Mouse (Mus musculus): ENCODE results near the gene Sult1e1. TPM values are rescaled to one million over a fixed set of nuclear protein-coding genes. Genes with fewer than 3 reads are reported as not detected.

Sult1e1 gene
- total and polyA plus RNA-seq, 2 experiments from 2014 or later, result not detected

DNA sequence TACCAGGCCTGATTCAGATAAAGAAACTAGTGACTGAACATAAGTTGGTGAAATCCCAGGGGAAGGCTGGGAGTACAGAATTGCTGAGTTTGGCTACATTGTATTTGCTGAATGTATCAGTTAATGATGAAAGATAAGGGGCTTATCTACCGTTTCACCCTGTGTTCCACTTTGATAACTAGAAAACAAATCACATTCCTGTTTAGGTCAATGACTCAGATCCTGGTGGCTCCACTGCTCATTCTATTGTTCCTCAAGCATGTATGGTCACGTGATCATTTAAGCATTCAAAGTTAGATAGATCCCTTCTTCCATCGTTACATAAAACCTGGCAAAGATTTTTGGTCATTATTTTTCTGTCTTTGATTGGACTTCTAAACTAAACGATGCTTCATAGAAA, 28.9 kb downstream of the Sult1e1 start:
- WGBS, result 81% methylated on average over 4 of the region's 4 CpGs
- no peaks in the 10 kb centered on the region for H3K36me3 ChIP-seq (ENCODE audit: insufficient read depth, low read length)
- no peak overlapping the region for H3K4me3 ChIP-seq (ENCODE audit: low read length)
- H3K27me3 ChIP-seq (ENCODE audit: insufficient read depth, low read length), result no peaks in the 10 kb centered on the region
- no peaks in the 10 kb centered on the region for H3K4me1 ChIP-seq (ENCODE audit: insufficient read depth, low read length)
- H3K4me2 ChIP-seq (ENCODE audit: low read depth, low read length), result no peak overlapping the region
- no peak for DNase-seq (ENCODE audit: low spot score)
- H3K9ac ChIP-seq (replicated peaks; ENCODE audit: low read length), result no peak overlapping the region
- H3K9me3 ChIP-seq (ENCODE audit: low read length), result no peaks in the 10 kb centered on the region
- TF ChIP-seq CTCF (IDR thresholded peaks at IDR 0.05; ENCODE audit: low read depth), result no peak
- H3K27ac ChIP-seq, result no peak overlapping the region
- ATAC-seq, result no peak

DNA sequence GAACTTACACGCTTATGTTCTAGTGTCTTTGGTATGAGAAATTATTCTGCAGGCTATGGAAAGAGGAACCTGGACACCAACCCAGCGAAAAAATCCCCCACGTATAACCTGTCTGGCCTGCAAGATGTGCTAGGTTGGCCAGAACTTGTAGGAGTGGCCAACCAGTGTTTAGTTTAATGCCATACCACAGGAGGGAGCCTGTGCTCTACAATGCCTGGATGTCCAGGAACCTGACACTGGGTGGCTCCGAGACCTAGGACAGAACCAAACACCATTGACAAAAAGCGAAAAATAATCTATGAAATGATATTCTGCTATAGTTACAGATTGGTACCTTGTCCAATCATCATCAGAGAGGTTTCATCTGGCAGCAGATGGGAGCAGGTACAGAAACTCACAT, 31.2 kb downstream of the Sult1e1 start:
- H3K4me2 ChIP-seq (ENCODE audit: low read depth, low read length), result no peak overlapping the region
- H3K9ac ChIP-seq (replicated peaks; ENCODE audit: low read length), result no peak overlapping the region
- no peaks in the 10 kb centered on the region for H3K4me1 ChIP-seq (ENCODE audit: insufficient read depth, low read length)
- no peak overlapping the region for H3K4me3 ChIP-seq (ENCODE audit: low read length)
- no peaks in the 10 kb centered on the region for H3K9me3 ChIP-seq (ENCODE audit: low read length)
- H3K27ac ChIP-seq, result no peak overlapping the region
- no peaks in the 10 kb centered on the region for H3K36me3 ChIP-seq (ENCODE audit: insufficient read depth, low read length)
- H3K27me3 ChIP-seq (ENCODE audit: insufficient read depth, low read length), result no peaks in the 10 kb centered on the region
- DNase-seq (ENCODE audit: low spot score) (no peak), ATAC-seq (no peak)
- no peak for TF ChIP-seq CTCF (IDR thresholded peaks at IDR 0.05; ENCODE audit: low read depth)
- WGBS, result 77% methylated on average over 5 of the region's 5 CpGs

DNA sequence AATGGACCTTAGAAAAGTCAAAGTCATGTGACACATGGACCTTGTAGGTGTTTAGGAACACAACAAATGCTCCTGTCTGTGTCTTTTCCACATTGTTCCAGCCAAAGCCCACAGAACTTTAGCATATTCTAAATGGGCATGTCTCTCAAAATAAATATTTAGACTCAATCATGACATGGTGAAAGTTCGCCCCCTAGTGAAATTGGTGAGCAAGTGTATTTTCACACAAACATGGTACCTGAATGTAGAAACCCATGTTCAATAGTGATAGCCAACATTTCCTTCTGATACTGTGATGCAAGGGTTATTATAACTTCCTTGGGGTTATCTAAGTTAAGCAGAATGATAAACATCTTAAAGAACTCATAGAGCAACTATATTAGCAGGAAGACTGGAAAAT, 40.5 kb downstream of the Sult1e1 start:
- H3K4me1 ChIP-seq (ENCODE audit: insufficient read depth, low read length), result no peaks in the 10 kb centered on the region
- no peaks in the 10 kb centered on the region for H3K36me3 ChIP-seq (ENCODE audit: insufficient read depth, low read length)
- H3K27ac ChIP-seq, result no peak overlapping the region
- WGBS, result 27% methylated on average over 1 of the region's 1 CpGs
- DNase-seq (ENCODE audit: low spot score) (no peak), ATAC-seq (no peak)
- H3K9me3 ChIP-seq (ENCODE audit: low read length), result no peaks in the 10 kb centered on the region
- TF ChIP-seq CTCF (IDR thresholded peaks at IDR 0.05; ENCODE audit: low read depth), result no peak
- H3K9ac ChIP-seq (replicated peaks; ENCODE audit: low read length), result no peak overlapping the region
- no peak overlapping the region for H3K4me3 ChIP-seq (ENCODE audit: low read length)
- no peaks in the 10 kb centered on the region for H3K27me3 ChIP-seq (ENCODE audit: insufficient read depth, low read length)
- no peak overlapping the region for H3K4me2 ChIP-seq (ENCODE audit: low read depth, low read length)

DNA sequence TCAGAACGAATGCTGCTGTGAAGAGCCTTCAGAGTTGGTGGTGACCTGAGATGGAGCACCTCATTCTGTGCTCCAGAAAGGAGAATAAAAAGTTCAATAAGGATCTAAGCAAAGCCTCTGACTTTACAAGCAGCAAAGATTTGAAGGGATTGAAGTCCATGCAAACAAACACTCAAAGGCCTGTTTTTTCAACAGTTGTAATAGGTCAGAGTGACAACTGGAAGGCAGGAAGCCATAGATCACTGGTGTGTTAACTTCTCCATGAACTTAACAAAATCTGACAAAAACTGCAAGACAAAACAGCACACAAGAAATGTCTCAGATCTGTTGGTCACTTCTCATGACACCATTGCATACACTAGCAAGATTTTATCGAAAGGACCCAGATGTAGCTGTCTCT, 53.3 kb downstream of the Sult1e1 start, which contains the start of gene Sult1b1:
Sult1b1 (minus strand) TSS at position 85 of the 400 bp plus-strand sequence.
- Histone ChIP-seq H3K4me1 (ENCODE audit: insufficient read depth, low read length) (no peaks in the 10 kb centered on the region), H3K9ac (replicated peaks; ENCODE audit: low read length) (no peak within 1 kb of the TSS), H3K4me3 (ENCODE audit: low read length) (no peak within 1 kb of the TSS), H3K4me2 (ENCODE audit: low read depth, low read length) (no peak within 1 kb of the TSS), H3K9me3 (ENCODE audit: low read length) (no peaks in the 10 kb centered on the region), H3K27ac (no peak within 1 kb of the TSS), H3K36me3 (ENCODE audit: insufficient read depth, low read length) (no peaks in the 10 kb centered on the region), H3K27me3 (ENCODE audit: insufficient read depth, low read length) (no peaks in the 10 kb centered on the region)
- 99% methylated on average over 2 of the region's 2 CpGs for WGBS
- no peak for DNase-seq (ENCODE audit: low spot score)
- no peak for ATAC-seq
- no peak for TF ChIP-seq CTCF (IDR thresholded peaks at IDR 0.05; ENCODE audit: low read depth)

DNA sequence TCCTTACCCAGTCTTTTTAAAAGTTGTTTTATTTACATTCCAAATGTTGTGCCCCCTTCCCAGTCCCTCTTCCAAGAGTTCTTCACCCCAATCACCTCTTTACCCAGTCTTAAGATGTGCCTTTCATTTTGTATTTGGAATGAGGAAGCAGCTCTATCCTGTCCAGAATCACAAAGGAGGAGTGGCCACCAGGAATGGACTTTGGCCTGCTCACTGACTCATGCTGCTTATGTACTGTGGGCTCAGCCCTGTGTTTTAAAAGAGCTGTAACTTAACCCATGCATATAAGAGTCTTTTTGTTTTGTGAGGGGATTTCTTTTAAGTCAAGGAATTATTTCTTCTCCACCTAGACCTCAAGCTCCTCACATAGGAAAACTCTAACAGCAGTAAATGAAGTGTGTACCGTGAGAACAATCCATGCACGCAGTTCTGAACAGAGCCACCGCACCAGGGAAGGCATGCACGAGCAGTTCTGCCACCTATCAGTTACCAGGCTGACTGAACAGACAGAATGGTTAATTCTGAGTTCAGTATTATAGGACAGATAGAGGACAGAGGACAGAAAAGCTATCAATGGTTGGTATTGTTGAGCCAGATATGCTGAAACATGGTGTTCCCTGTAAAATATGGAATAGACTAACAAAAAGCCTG, 55.3 kb downstream of the Sult1e1 start:
- no peaks in the 10 kb centered on the region for H3K9me3 ChIP-seq (ENCODE audit: low read length)
- H3K36me3 ChIP-seq (ENCODE audit: insufficient read depth, low read length), result no peaks in the 10 kb centered on the region
- no peak for ATAC-seq
- no peaks in the 10 kb centered on the region for H3K4me1 ChIP-seq (ENCODE audit: insufficient read depth, low read length)
- no peak for DNase-seq (ENCODE audit: low spot score)
- TF ChIP-seq CTCF (IDR thresholded peaks at IDR 0.05; ENCODE audit: low read depth), result no peak
- H3K27me3 ChIP-seq (ENCODE audit: insufficient read depth, low read length), result no peaks in the 10 kb centered on the region
- H3K9ac ChIP-seq (replicated peaks; ENCODE audit: low read length), result no peak overlapping the region
- 52% methylated on average over 4 of the region's 4 CpGs for WGBS
- no peak overlapping the region for H3K4me3 ChIP-seq (ENCODE audit: low read length)
- no peak overlapping the region for H3K4me2 ChIP-seq (ENCODE audit: low read depth, low read length)
- no peak overlapping the region for H3K27ac ChIP-seq

DNA sequence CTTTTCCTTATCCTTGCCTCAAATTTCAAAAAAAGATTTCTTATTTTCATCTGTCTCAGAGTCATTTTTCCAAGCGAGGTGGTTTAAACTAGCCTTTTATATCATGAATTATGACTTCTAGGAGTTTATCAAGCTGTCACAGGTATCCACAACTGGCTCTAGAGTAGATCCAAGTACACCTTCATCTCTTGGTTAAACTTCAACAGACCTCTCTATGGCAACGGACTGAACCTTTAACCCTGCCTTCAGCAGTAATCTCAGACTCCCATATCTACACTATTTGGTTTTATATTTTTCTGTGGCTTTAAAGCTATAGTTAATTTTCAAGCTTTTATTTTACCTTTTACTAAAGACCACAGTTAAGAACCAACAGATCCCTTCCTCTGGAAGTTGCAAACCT, 59.1 kb downstream of the Sult1e1 start:
- Histone ChIP-seq H3K9ac (replicated peaks; ENCODE audit: low read length) (no peak overlapping the region), H3K4me2 (ENCODE audit: low read depth, low read length) (no peak overlapping the region), H3K4me1 (ENCODE audit: insufficient read depth, low read length) (no peaks in the 10 kb centered on the region), H3K4me3 (ENCODE audit: low read length) (no peak overlapping the region), H3K36me3 (ENCODE audit: insufficient read depth, low read length) (no peaks in the 10 kb centered on the region), H3K27me3 (ENCODE audit: insufficient read depth, low read length) (no peaks in the 10 kb centered on the region), H3K27ac (no peak overlapping the region), H3K9me3 (ENCODE audit: low read length) (no peaks in the 10 kb centered on the region)
- no peak for DNase-seq (ENCODE audit: low spot score)
- no peak for ATAC-seq
- no peak for TF ChIP-seq CTCF (IDR thresholded peaks at IDR 0.05; ENCODE audit: low read depth)
- 78% methylated on average over 2 of the region's 2 CpGs for WGBS

Small RNAs within 50 kb of the gene (microRNA-seq; reads per million reads assigned to microRNA genes)
- 0 reads per million in 2 experiments for gene Mir3969

Other genes starting within 250 kb of the Sult1e1 start
- not detected in 2 replicates for gene Ugt2b38, start 167.4 kb downstream of the Sult1e1 start, total RNA-seq (2014; rRNA removed)
- not detected in 2 replicates for gene Ugt2b38, start 167.4 kb downstream of the Sult1e1 start, polyA plus RNA-seq (2015; fragmentation: Nextera tagmentation; extraction: Ambion mirVana)
- 0.36 TPM in 1 of 2 replicates, not detected in the other for gene Ugt2a2, start 109.3 kb downstream of the Sult1e1 start, total RNA-seq (2014; rRNA removed)
- gene Ugt2a2, start 109.3 kb downstream of the Sult1e1 start, polyA plus RNA-seq (2015; fragmentation: Nextera tagmentation; extraction: Ambion mirVana), result 0.14 TPM in 1 of 2 replicates, not detected in the other
- not detected in 2 replicates for gene Gm43638, start 104.8 kb downstream of the Sult1e1 start, total RNA-seq (2014; rRNA removed)
- not detected in 2 replicates for gene Gm43638, start 104.8 kb downstream of the Sult1e1 start, polyA plus RNA-seq (2015; fragmentation: Nextera tagmentation; extraction: Ambion mirVana)
- not detected in 2 replicates for gene Ugt2a1, start 100.7 kb downstream of the Sult1e1 start, total RNA-seq (2014; rRNA removed)
- not detected in 2 replicates for gene Ugt2a1, start 100.7 kb downstream of the Sult1e1 start, polyA plus RNA-seq (2015; fragmentation: Nextera tagmentation; extraction: Ambion mirVana)
- not detected in 2 replicates for gene Sult1b1, start 53.4 kb downstream of the Sult1e1 start, total RNA-seq (2014; rRNA removed)
- gene Sult1b1, start 53.4 kb downstream of the Sult1e1 start, polyA plus RNA-seq (2015; fragmentation: Nextera tagmentation; extraction: Ambion mirVana), result not detected in 2 replicates
- not detected in 2 replicates for gene Sult1d1, start 22.6 kb downstream of the Sult1e1 start, total RNA-seq (2014; rRNA removed)
- gene Sult1d1, start 22.6 kb downstream of the Sult1e1 start, polyA plus RNA-seq (2015; fragmentation: Nextera tagmentation; extraction: Ambion mirVana), result not detected in 2 replicates
- gene Csn1s1, start 74.6 kb upstream of the Sult1e1 start, total RNA-seq (2014; rRNA removed), result not detected in 2 replicates
- 0.18 TPM in 1 of 2 replicates, not detected in the other for gene Csn1s1, start 74.6 kb upstream of the Sult1e1 start, polyA plus RNA-seq (2015; fragmentation: Nextera tagmentation; extraction: Ambion mirVana)
- gene Csn2, start 108.0 kb upstream of the Sult1e1 start, total RNA-seq (2014; rRNA removed), result not detected in 2 replicates
- gene Csn2, start 108.0 kb upstream of the Sult1e1 start, polyA plus RNA-seq (2015; fragmentation: Nextera tagmentation; extraction: Ambion mirVana), result not detected in 2 replicates
- not detected in 2 replicates for gene Csn1s2a, start 183.0 kb upstream of the Sult1e1 start, total RNA-seq (2014; rRNA removed)
- gene Csn1s2a, start 183.0 kb upstream of the Sult1e1 start, polyA plus RNA-seq (2015; fragmentation: Nextera tagmentation; extraction: Ambion mirVana), result not detected in 2 replicates
- not detected in 2 replicates for gene Csn1s2b, start 216.5 kb upstream of the Sult1e1 start, total RNA-seq (2014; rRNA removed)
- gene Csn1s2b, start 216.5 kb upstream of the Sult1e1 start, polyA plus RNA-seq (2015; fragmentation: Nextera tagmentation; extraction: Ambion mirVana), result not detected in 2 replicates
- gene Prr27, start 234.1 kb upstream of the Sult1e1 start, total RNA-seq (2014; rRNA removed), result not detected in 2 replicates
- not detected in 2 replicates for gene Prr27, start 234.1 kb upstream of the Sult1e1 start, polyA plus RNA-seq (2015; fragmentation: Nextera tagmentation; extraction: Ambion mirVana)

All from hindbrain, postnatal 0 days (tissue).